Mouse (Mus musculus) myocyte (in vitro differentiated cells): Measurements from ENCODE around the gene Zfp369. TPM values are rescaled to one million over a fixed set of nuclear protein-coding genes. Genes with fewer than 3 reads are reported as not detected.

Source experiments
- H3K27me3 ChIP-seq: one replicate; pipeline ENCODE4 v1.6.1; 2011; ENCODE audit not compliant: control insufficient read depth, insufficient read depth, insufficient read length
- H3K36me3 ChIP-seq: one replicate; pipeline ENCODE4 v1.6.1; 2011; ENCODE audit not compliant: control insufficient read depth, insufficient read depth
- H3K4me2 ChIP-seq: one replicate; pipeline ENCODE4 v1.6.1; 2011; ENCODE audit warnings: low read depth, control low read depth
- H3K4me3 ChIP-seq: one replicate; pipeline ENCODE4 v1.5.1; 2011; ENCODE audit warnings: mild to moderate bottlenecking, control low read depth, moderate library complexity
- H3K79me2 ChIP-seq: one replicate; pipeline ENCODE4 v1.6.1; 2011; ENCODE audit not compliant: control insufficient read depth, insufficient read depth
- H3ac ChIP-seq: one replicate; pipeline ENCODE4 v1.6.1; 2011; ENCODE audit not compliant: control insufficient read depth, insufficient read length
- CEBPB ChIP-seq: IDR thresholded peaks from 2 replicates; pipeline ENCODE4 v1.6.1; 2011; ENCODE audit warnings: mild to moderate bottlenecking, moderate library complexity; ENCODE audit not compliant: poor library complexity, insufficient read depth, severe bottlenecking
- E2F4 ChIP-seq: IDR thresholded peaks from one replicate; pipeline ENCODE4 v1.6.1; 2011; ENCODE audit warnings: mild to moderate bottlenecking, control low read depth, moderate library complexity; ENCODE audit not compliant: insufficient read depth
- MAX ChIP-seq: IDR thresholded peaks from one replicate; pipeline ENCODE4 v1.6.1; 2011; ENCODE audit warnings: low read depth, mild to moderate bottlenecking, control low read depth
- MYOD1 ChIP-seq, 3 experiments: IDR thresholded peaks; one replicate each; pipeline ENCODE4 v1.6.1; 2011; ENCODE audit warnings: control low read depth in 2 of 3, low read depth in 2 of 3, mild to moderate bottlenecking in 2 of 3, moderate library complexity in 1 of 3; ENCODE audit not compliant: insufficient read length in 2 of 3, control insufficient read depth in 1 of 3
- MYOG ChIP-seq, 3 experiments: IDR thresholded peaks; one replicate each; pipeline ENCODE4 v1.6.1; 2011; ENCODE audit warnings: control low read depth in 2 of 3, low read depth in 2 of 3, mild to moderate bottlenecking in 2 of 3; ENCODE audit not compliant: insufficient read length in 2 of 3, control insufficient read depth in 1 of 3, insufficient read depth in 1 of 3
- POLR2A ChIP-seq: IDR thresholded peaks from one replicate; pipeline ENCODE4 v1.6.1; 2011; ENCODE audit warnings: low read depth, mild to moderate bottlenecking, control low read depth, moderate library complexity; ENCODE audit not compliant: insufficient read length
- POLR2AphosphoS2 ChIP-seq: IDR thresholded peaks from one replicate; pipeline ENCODE4 v1.6.1; 2011; ENCODE audit warnings: low read depth, control low read depth; ENCODE audit not compliant: insufficient read length
- REST ChIP-seq: IDR thresholded peaks from one replicate; pipeline ENCODE4 v1.6.1; 2011; ENCODE audit warnings: mild to moderate bottlenecking, control low read depth, moderate library complexity; ENCODE audit not compliant: insufficient read depth, insufficient read length
- SRF ChIP-seq: IDR thresholded peaks from one replicate; pipeline ENCODE4 v1.6.1; 2011; ENCODE audit warnings: low read depth; ENCODE audit not compliant: control insufficient read depth, insufficient read length
- TCF12 ChIP-seq: IDR thresholded peaks from one replicate; pipeline ENCODE4 v1.6.1; 2011; ENCODE audit warnings: mild to moderate bottlenecking, control low read depth; ENCODE audit not compliant: poor library complexity, insufficient read depth, severe bottlenecking
- TCF3 ChIP-seq: IDR thresholded peaks from one replicate; pipeline ENCODE4 v1.6.1; 2011; ENCODE audit warnings: low read depth, control low read depth; ENCODE audit not compliant: insufficient read length
- USF1 ChIP-seq: IDR thresholded peaks from one replicate; pipeline ENCODE4 v1.6.1; 2011; ENCODE audit warnings: low read depth, mild to moderate bottlenecking, control low read depth, moderate library complexity
- polyA plus RNA-seq: library from polyadenylated mRNA; unstranded; fragments of >200 nt; fragmentation: generic; extraction: Trizol; gene quantifications from one replicate; pipeline ENCODE4 v1.2.1, GENCODE M21; 2012; ENCODE audit warnings: missing spikeins

Gene Zfp369
- polyA plus RNA-seq, 1 experiment: 11.9 TPM

DNA sequence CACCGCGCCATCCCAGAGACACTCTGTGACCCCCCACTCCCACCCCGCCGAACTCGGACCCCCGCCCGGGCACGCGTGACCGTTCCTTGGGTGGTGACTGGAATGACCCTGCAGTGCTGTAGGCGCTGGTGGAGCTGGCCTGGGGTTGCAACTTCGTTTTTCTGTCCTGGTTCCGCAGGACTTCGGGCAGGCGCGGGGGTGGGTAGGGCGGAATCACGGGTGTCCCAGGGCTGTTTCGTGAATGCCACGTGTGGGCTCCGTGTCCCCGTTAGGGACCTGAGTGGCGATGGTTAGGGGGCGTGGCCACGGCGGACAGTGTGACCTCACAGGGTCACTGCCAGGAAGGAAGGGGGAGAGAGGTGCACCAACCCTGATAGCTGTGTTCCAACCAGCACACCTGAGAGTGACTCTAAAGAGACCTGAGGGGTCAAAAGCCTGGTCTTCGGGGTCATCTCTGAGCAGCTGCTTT lies 36.3 kb upstream of the Zfp369 start:
- Histone ChIP-seq H3K4me3 (peak overlapping the region; percentile 73), H3K36me3 (no peaks in the 10 kb centered on the region), H3K27me3 (no peaks in the 10 kb centered on the region), H3K4me2 (no peak overlapping the region), H3K79me2 (no peaks in the 10 kb centered on the region), H3ac (peak overlapping the region; percentile 40)
- TF ChIP-seq MYOG (IDR thresholded peaks at IDR 0.05; ENCODE audit: control insufficient read depth in 1 of 3, insufficient read depth in 1 of 3, insufficient read length in 2 of 3, low read depth in 2 of 3) (no peak), SRF (no peak), E2F4 (no peak), POLR2A (no peak), TCF3 (no peak), POLR2AphosphoS2 (no peak), MAX (no peak), CEBPB (no peak), REST (no peak)

DNA sequence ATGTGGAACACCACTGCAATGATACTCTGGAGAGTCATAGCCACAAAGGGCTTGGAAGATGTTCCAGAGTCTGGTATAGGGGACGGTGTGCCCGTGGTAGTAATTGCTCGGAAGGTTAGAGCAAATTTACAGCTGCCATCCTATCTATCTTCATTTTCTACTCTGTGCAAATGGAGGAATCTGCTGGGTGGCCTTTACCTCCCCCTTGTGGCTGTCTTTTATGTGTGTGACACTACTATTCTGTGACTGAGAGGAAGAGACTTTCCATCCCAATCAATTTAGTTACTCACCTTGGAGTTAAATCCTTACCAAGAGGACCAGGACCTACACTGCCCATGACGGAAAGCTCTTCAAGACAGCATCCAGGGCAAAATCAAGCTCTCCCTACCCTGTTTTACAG lies 35.3 kb upstream of the Zfp369 start:
- Histone ChIP-seq H3K27me3 (no peaks in the 10 kb centered on the region), H3K79me2 (no peaks in the 10 kb centered on the region), H3K4me3 (no peak overlapping the region), H3K4me2 (no peak overlapping the region), H3K36me3 (no peaks in the 10 kb centered on the region), H3ac (no peak overlapping the region)
- TF ChIP-seq MAX (no peak), REST (no peak), CEBPB (no peak), TCF12 (no peak), POLR2AphosphoS2 (no peak), MYOD1 (IDR thresholded peaks at IDR 0.05; ENCODE audit: control insufficient read depth in 1 of 3, insufficient read length in 2 of 3, low read depth in 2 of 3) (no peak), TCF3 (no peak), SRF (no peak), POLR2A (no peak), E2F4 (no peak), USF1 (no peak)

DNA sequence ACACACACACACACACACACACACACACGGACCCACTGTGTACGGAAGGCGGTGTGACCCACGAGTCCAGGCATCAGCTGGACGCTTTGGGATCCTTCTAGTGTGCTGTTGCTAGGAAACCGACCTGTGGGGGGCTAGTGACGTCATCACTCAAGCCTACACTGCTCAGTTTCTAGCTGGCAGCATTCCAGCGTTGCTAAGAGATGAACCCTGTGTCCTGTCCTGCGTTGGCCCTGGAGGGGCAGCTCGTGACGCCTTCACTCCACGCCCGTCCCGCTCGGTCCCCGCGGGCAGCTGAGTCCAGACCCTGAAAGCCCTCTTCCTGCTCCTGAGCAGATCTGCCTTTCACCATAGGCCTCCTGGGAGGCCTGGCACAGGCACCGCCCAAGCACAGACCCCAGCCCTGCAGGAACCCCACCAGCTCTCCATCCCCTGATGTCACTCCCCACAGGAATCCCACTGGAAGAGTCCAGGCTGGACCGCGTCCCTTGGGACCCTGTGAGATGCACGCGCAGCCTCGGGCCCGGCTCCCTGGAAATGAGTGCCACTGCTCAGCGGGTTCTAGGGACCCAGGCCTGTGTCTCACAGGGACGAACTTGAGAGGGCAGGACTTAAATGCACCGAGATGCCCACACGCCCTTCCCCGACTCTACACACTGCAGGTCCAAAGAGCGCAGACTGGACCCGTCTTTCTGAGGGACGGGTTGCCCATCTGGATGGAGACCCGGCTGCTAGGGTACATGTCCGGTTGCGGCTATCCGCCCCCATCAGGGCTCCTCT lies 20.2 kb upstream of the Zfp369 start:
- Histone ChIP-seq H3K27me3 (no peaks in the 10 kb centered on the region), H3K4me3 (no peak overlapping the region), H3K79me2 (no peaks in the 10 kb centered on the region), H3K36me3 (no peaks in the 10 kb centered on the region), H3ac (no peak overlapping the region), H3K4me2 (no peak overlapping the region)
- TF ChIP-seq CEBPB (no peak), MYOG (IDR thresholded peaks at IDR 0.05; ENCODE audit: control insufficient read depth in 1 of 3, insufficient read depth in 1 of 3, insufficient read length in 2 of 3, low read depth in 2 of 3) (no peak), TCF3 (no peak), TCF12 (no peak), POLR2A (no peak)

DNA sequence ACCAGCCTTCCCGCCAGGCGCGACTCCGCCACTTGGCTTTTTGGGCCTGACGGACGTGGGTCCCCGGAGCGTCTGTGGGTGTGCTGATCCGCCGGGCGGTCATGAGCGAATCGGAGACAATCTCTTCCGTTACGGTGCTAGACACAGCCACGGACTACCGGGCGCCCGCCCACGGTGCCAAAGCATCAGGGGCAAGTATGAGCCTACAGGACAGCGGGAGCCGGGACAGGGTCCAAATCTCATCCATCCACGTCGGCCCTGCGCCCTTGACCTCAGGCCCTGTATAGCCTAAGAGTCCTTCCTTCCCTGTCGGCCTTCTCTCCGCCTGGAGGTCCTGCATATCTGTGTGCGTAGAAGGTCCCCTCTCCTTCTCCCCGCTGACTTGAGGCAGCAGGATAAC lies 19.4 kb upstream of the Zfp369 start, which contains the start of gene Gm10775:
TSS of gene Gm10775 (plus strand) at position 301 of the 400 bp plus-strand sequence.
- TF ChIP-seq MYOD1 (IDR thresholded peaks at IDR 0.05; ENCODE audit: control insufficient read depth in 1 of 3, insufficient read length in 2 of 3, low read depth in 2 of 3) (no peak), E2F4 (no peak), SRF (no peak), MAX (no peak), USF1 (no peak), POLR2AphosphoS2 (no peak), POLR2A (no peak), TCF3 (no peak), MYOG (IDR thresholded peaks at IDR 0.05; ENCODE audit: control insufficient read depth in 1 of 3, insufficient read depth in 1 of 3, insufficient read length in 2 of 3, low read depth in 2 of 3) (no peak), TCF12 (no peak)
- Histone ChIP-seq H3K4me3 (no peak within 1 kb of the TSS), H3K79me2 (no peaks in the 10 kb centered on the region), H3K4me2 (no peak within 1 kb of the TSS), H3ac (no peak within 1 kb of the TSS), H3K36me3 (no peaks in the 10 kb centered on the region), H3K27me3 (no peaks in the 10 kb centered on the region)

GRCm38 (mm10) chr13:65262086-65262485 lies 16.5 kb upstream of the Zfp369 start:
- Histone ChIP-seq H3K27me3 (no peaks in the 10 kb centered on the region), H3ac (no peak overlapping the region), H3K4me3 (no peak overlapping the region), H3K36me3 (no peaks in the 10 kb centered on the region), H3K79me2 (no peaks in the 10 kb centered on the region), H3K4me2 (no peak overlapping the region)
- TF ChIP-seq POLR2AphosphoS2: no peak
- TF ChIP-seq POLR2A: no peak
- TF ChIP-seq USF1: no peak
- no peak for TF ChIP-seq TCF3
- no peak for TF ChIP-seq SRF
- TF ChIP-seq REST: no peak
